Mouse (Mus musculus): ENCODE data around the gene Taf6l.

- TF ChIP-seq CTCF (IDR thresholded peaks at IDR 0.05; ENCODE audit: low read depth, low read length) (no peak), TAL1 (conservative IDR thresholded peaks at IDR 0.05; ENCODE audit: low read depth, low read length) (no peak), POLR2AphosphoS5 (IDR thresholded peaks at IDR 0.05; ENCODE audit: insufficient replicate concordance, low read depth, low read length) (no peak), GATA2 (IDR thresholded peaks at IDR 0.05; ENCODE audit: borderline replicate concordance, low read depth, low read length) (no peak)
Observed at GRCm38 (mm10) chr19:8786008-8786781, at the start of gene Taf6l.

Data from G1E (cell line).